Mouse (Mus musculus) layer of hippocampus, postnatal 36 days (tissue): ENCODE measurements around the gene Sesn3. TPM values are rescaled to one million over a fixed set of nuclear protein-coding genes. Genes with fewer than 3 reads are reported as not detected.
"Not testable (repeated sequence)": the region's sequence is repeated elsewhere in the genome, so short reads cannot be mapped to it uniquely, and the experiment has no call there.

ENCODE experiments used
- DNase-seq, 2 experiments: peaks; one replicate each; pipeline ENCODE4 v3.0.0; 2022
- total RNA-seq, 2 experiments: library from RNA; stranded (reverse); gene quantifications; 2 replicates each; pipeline ENCODE4 v1.2.3; 2021

Gene Sesn3
- 10 to 100 TPM; 64.5 to 71.4 TPM for total RNA-seq

GRCm38 (mm10) chr9:14274986-14275720 is at the start of gene Sesn3:
Gene Sesn3, plus strand, starts transcription at chr9:14275067.
- DNase-seq = peak; percentile 44 to 47

DNA sequence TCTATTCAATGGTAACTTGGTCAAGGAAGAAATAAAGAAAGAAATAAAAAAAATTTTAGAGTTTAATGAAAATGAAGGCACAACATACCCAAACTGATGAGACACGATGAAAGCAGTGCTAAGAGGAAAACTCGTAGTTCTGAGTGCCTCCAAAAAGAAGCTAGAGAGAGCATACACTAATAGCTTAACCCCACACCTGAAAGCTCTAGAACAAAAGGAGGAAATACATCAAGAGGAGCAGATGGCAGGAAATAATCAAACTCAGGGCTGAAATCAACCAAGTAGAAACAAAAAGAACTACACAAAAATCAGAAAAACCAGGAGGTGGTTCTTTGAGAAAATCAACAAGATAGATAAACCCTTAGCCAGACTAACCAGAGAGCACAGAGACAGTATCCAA is 47.8 kb upstream of the Sesn3 start:
- DNase-seq = not testable (repeated sequence)

DNA sequence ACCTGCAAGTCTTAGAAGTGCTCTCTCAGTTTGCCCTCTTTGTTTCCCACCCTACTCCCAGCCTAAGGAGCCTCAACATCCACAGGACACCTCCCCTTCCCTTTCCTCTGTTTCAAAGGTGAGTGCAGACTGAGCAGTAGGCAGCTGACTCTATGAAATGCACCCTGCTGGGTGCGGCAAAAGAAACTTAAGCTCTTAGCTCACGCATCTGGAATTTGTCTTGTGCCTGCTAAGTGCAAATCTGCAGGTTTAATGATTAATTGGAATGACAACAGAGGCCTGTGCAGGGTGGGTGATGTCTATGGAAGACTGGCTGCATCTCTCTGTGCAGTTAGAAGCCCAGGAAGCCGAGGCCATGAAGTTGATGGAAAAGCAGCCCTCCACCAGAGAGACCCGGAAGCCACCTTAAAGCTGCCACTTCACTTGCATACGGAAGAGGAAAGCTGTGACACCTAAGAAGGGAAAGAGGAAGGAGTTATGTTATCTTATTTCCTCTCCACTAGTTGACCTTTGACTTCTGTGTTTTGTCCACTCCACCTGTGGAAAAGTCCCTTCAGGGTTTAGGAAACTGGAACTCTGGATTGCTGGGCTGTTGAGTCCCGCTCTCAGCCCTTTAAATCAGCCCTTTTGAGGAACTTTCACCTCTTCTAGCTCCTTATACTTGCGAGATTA is 41.0 kb upstream of the Sesn3 start:
- no peak for DNase-seq

GRCm38 (mm10) chr9:14235286-14235685 is 39.6 kb upstream of the Sesn3 start:
- DNase-seq = no peak

DNA sequence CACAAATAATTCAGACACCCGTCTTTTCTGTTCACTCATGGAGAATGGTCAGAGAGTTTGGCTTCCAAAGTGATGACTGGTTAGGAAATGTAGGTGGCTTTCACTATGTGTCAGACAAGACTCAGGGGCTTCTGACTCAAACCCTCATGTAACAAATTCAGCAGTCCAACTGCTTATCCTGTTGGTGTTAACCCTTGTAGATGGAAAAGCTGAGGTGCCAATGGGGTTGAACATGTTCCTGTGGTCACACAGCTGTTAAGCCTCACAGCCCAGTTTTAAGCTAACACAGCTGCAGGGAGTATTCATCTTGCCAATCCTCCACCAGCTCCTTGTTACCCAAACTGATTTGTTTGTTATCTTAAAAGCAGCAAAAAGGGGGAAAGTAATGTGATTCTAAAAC is 33.9 kb upstream of the Sesn3 start:
- DNase-seq = not testable (repeated sequence)

DNA sequence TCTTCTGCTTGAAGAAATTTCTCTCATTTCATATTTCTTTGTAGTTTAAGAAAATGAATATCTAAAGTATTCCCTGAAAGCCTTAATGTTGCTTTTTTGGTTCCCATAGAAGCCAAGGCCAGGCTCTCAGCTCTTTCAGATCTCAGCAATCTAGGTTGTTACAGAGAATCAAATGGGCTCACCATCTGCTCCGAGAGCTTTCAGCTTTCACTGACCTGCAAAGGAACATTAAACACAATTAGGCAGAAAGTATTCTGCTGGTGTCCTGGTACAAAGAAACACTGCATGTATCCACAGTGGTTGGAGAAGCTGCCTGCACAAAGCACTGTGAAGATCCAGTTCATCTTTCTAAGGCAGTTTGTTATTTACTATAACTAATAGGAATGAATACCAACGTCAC is 32.6 kb upstream of the Sesn3 start:
- no peak for DNase-seq

DNA sequence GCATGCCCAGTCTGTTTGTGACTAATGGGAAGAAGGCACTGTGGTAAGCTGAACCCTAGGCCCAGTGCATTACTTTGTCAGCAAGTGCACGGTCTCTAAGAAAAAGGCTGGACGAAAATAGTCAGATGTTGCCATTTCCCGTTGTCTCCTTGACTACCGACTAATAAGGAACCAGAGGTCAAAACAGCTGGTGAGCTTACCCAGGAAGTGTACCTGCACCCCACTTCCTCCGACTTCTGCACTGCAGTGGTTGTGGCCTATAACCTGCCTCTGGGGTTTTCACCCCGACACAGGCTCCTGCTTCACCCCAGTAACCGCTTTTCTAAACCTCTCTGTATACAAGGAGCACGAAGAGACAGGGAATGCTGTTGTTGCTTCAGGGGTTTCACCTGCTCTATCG is 30.3 kb upstream of the Sesn3 start:
- no peak for DNase-seq

GRCm38 (mm10) chr9:14245013-14245586 is 29.8 kb upstream of the Sesn3 start:
- no peak for DNase-seq

DNA sequence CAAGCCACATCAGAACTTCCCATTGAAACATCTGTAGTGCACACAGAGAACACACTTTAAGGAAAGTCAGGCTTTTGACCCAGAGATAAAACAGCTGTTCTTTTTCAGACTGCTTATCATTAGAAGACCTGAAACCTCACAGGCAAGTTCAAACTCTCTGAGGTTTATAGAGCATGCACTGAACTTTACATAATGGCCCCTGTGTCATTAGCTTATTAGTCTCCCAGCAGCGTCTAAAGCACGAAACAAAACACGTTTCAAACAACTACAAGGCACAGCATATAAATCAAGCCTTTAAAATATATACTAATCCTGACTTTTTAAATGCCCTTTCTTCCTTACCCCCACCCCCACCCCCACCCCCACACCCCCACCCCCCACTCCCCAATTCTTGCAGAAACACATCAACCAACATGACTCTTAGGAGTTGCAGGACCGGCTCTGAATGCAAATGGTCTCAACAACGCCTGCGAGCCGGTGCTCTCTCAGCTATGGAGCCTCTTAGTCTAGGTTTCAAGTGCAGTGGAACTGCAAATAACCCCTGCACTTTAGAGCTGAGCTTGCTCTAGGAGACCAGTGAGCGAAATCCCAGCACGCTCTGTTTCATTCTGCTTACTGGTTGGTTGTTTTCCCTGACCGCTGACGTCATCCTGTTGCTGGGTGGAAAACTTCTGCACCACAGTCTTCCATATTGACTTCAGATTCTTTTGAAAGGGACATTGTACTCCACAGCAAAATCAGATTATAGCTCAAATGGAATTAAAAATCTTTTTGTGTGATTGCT is 28.7 kb upstream of the Sesn3 start:
- DNase-seq = peak in 1 of 2 experiments; percentile 27

DNA sequence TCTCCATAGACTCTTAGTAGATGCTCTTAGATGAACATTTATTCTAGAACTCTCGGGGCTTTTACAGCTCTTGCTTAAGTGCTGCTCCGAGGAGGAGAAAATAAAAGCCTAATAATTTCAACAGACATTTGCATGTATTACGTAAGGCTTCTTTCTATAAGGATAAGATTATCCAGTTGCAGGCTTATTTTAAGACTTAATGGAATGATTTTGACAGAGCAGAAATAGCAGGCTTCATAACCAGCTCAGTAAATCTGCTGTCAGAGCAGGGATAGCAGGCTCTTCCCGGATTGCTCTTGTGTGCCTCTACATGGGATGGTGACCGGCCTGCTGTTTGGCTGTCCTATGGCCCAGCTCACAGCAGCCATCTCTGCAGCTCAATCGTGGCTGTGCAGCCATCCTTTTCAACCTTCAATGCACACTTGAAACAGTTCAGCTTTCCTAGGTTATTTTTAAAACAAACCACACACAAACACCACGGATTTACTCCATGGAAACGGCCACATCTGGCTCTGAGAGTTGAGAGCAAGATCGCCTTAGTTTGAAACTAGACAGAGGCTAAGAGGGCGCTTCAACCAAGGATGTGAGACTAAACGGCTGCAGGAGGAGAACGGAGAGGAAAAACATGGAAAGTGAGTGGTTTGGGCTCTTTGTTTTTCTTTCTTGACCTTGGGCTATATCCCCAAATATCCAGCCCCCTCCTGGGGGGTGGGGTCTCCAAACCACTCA is 27.2 kb upstream of the Sesn3 start:
- DNase-seq = no peak

GRCm38 (mm10) chr9:14248209-14248596 is 26.7 kb upstream of the Sesn3 start:
- no peak for DNase-seq

- DNase-seq = no peak
Measured at GRCm38 (mm10) chr9:14261150-14261549, 13.7 kb upstream of the Sesn3 start.

- DNase-seq = no peak
Measured at GRCm38 (mm10) chr9:14262568-14262972, 12.3 kb upstream of the Sesn3 start.

GRCm38 (mm10) chr9:14266470-14266869 is 8.4 kb upstream of the Sesn3 start:
- no peak for DNase-seq

GRCm38 (mm10) chr9:14268578-14268977 is 6.3 kb upstream of the Sesn3 start:
- DNase-seq = no peak

- no peak for DNase-seq
Measured at GRCm38 (mm10) chr9:14272921-14273320, 1.9 kb upstream of the Sesn3 start.

- no peak for DNase-seq
Measured at GRCm38 (mm10) chr9:14274586-14274985, 281 bp upstream of the Sesn3 start.

- peak; percentile 97 to 98 for DNase-seq
Measured at GRCm38 (mm10) chr9:14275792-14276480, 1.1 kb downstream of the Sesn3 start.

DNA sequence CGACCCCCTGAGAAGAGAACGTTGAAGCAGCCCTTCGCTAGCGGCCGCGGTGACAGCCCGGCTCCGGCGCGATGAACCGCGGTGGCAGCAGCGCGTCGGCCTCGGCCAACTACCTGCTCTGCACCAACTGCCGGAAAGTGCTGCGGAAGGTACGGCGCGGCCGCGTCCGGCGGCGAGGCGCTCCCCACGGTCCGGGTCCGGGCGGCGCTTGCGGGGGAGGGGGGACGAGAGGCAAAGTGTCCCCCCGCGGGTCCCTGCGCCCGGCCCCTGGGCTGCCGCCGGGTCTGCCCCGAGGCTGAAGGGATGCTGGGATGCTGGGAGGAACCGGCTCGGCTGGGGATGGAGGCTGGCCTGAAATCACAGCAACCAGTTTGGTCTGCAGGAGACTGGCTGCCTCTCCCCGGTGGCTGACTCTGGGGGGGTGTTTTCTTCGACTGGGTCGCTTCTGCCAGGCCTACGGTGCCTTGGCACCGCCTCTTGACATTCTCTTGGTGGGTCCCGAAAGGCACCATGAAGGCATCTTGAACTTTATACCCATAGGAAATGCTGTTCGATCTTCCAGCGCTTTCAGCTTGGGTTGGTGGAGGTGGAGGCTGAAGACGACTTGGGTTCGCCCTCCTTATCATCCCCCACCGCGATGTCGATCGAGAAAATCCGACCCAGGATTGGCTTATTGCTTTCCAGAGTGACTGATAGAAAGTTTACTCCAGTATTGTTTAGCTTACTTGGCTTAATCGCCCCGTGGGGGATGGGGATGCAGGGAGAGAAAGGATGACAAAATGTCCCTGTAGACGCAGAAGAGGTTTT is 1.8 kb downstream of the Sesn3 start:
- peak; percentile 67 to 68 for DNase-seq

- no peak for DNase-seq
Measured at GRCm38 (mm10) chr9:14277365-14277991, 2.6 kb downstream of the Sesn3 start.
